ENCODE assay signal across 9 mouse cellular contexts in the genomic region with DNA sequence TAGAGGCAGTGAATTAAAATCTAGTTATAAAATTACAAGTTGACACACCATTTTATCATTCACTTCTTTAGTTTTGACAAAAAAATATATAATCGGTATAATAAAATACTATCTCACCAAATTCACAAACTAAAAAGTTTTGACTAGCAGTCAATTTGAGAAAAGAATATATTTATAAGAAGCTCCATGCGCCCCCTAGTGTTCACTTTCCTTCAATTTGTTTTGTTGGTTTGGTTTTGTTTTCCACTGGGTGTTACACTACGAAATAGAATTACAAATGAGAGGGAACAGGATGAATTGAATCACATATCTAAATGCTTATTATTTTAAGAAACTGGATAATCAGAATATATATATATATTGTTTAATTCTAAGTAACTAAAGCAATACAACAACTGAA.
DNase-seq lines count a peak whose midpoint lies in the region; ATAC-seq and TF ChIP-seq lines count a peak whose summit lies in the region.
"Had no signal": no experiment of that assay in that cellular context is flagged by ENCODE, and none has a peak within 500 bp of the region (broad histone marks: within the 10 kb centered on the region; RNA-seq: fewer than 3 reads in every experiment).

No protein-coding gene starts in this region.

- intact Hi-C loops in gastrocnemius, adult 2 months (cut with DNase I), result loop anchor here (5.0 kb wide), 1 partner anchor 895 kb away; no protein-coding TSS in a partner anchor

- DNase-seq in gastrocnemius, adult 2 months, result no peak
- no peak for DNase-seq in gastrocnemius, postnatal 25 days
- DNase-seq in midbrain, embryonic 14.5 days, result peak; percentile 87
- DNase-seq in ZHBTc4 (ENCODE audit: low read depth, low spot score), result peak; percentile 61
- DNase-seq in hindlimb bud, embryonic 11.5 days (ENCODE audit: extremely low spot score, low read depth, low spot score), result peak; percentile 20
- peak; percentile 41 for DNase-seq in retina, postnatal 7 days (ENCODE audit: low read depth, low spot score)
- no peak for DNase-seq in frontal cortex, postnatal 14 days (ENCODE audit: low spot score in 2 of 2)

- H3K9ac ChIP-seq in midbrain, embryonic 14.5 days (replicated peaks; ENCODE audit: low read length), result no peak overlapping the region
- no peak overlapping the region for H3K9ac ChIP-seq in midbrain, embryonic 13.5 days (replicated peaks)
- H3K9ac ChIP-seq: hindbrain, embryonic 15.5 days had no signal

- no peak overlapping the region for H3K27ac ChIP-seq in gastrocnemius, adult 2 months
- no peak overlapping the region for H3K27ac ChIP-seq in midbrain, embryonic 14.5 days (replicated peaks; ENCODE audit: low read depth, low read length)
- H3K27ac ChIP-seq in midbrain, embryonic 13.5 days, result no peak overlapping the region
- H3K27ac ChIP-seq: hindbrain, embryonic 15.5 days had no signal

- no peak for ATAC-seq in midbrain, embryonic 14.5 days (ENCODE audit: low FRiP score, low TSS enrichment)
- no peak for ATAC-seq in midbrain, embryonic 13.5 days

- 27% methylated on average over 3 of the region's 3 CpGs for WGBS in midbrain, embryonic 14.5 days
- WGBS in midbrain, embryonic 13.5 days, result 36% methylated on average over 3 of the region's 3 CpGs

- H3K9me3 ChIP-seq in midbrain, embryonic 14.5 days (ENCODE audit: control insufficient read depth, low read length), result no peaks in the 10 kb centered on the region
- H3K9me3 ChIP-seq in midbrain, embryonic 13.5 days, result no peaks in the 10 kb centered on the region
- H3K9me3 ChIP-seq: hindbrain, embryonic 15.5 days had no signal

- no peak overlapping the region for H3K4me2 ChIP-seq in midbrain, embryonic 14.5 days (ENCODE audit: low read length)
- no peak overlapping the region for H3K4me2 ChIP-seq in midbrain, embryonic 13.5 days (replicated peaks)
- H3K4me2 ChIP-seq: hindbrain, embryonic 15.5 days had no signal

- H3K27me3 ChIP-seq in midbrain, embryonic 14.5 days (ENCODE audit: control insufficient read depth, insufficient read depth, low read length), result no peaks in the 10 kb centered on the region
- no peaks in the 10 kb centered on the region for H3K27me3 ChIP-seq in midbrain, embryonic 13.5 days
- H3K27me3 ChIP-seq: hindbrain, embryonic 15.5 days had no signal

- H3K4me3 ChIP-seq in gastrocnemius, adult 2 months, result no peak overlapping the region
- no peak overlapping the region for H3K4me3 ChIP-seq in midbrain, embryonic 14.5 days (replicated peaks; ENCODE audit: low read depth, low read length)
- no peak overlapping the region for H3K4me3 ChIP-seq in midbrain, embryonic 13.5 days (replicated peaks)
- H3K4me3 ChIP-seq: hindbrain, embryonic 15.5 days had no signal

- H3K4me1 ChIP-seq in midbrain, embryonic 14.5 days (ENCODE audit: control insufficient read depth, insufficient read depth, low read length), result no peaks in the 10 kb centered on the region
- no peaks in the 10 kb centered on the region for H3K4me1 ChIP-seq in midbrain, embryonic 13.5 days (replicated peaks)
- H3K4me1 ChIP-seq: hindbrain, embryonic 15.5 days had no signal

- TF ChIP-seq CTCF in gastrocnemius, adult 2 months (IDR thresholded peaks at IDR 0.05), result peak; percentile 61

- no peaks in the 10 kb centered on the region for H3K36me3 ChIP-seq in midbrain, embryonic 14.5 days (ENCODE audit: control insufficient read depth, insufficient read depth, low read length)
- H3K36me3 ChIP-seq in midbrain, embryonic 13.5 days, result no peaks in the 10 kb centered on the region
- H3K36me3 ChIP-seq: hindbrain, embryonic 15.5 days had no signal

Comparison
In these comparisons a context has a peak if more than half of its experiments do, and no peak if none do; other contexts are left out.
1. DNase-seq: peak in midbrain, embryonic 14.5 days (single experiment), ZHBTc4 (single experiment), hindlimb bud, embryonic 11.5 days (single experiment) and retina, postnatal 7 days (single experiment); none in gastrocnemius, adult 2 months (single experiment), gastrocnemius, postnatal 25 days (single experiment) and frontal cortex, postnatal 14 days (0 of 2).